Mouse (Mus musculus): Measurements from ENCODE around the gene Gm20431. TPM values are rescaled to one million over a fixed set of nuclear protein-coding genes. Genes with fewer than 3 reads are reported as not detected.

The Gm20431 gene
- 2.4 and 3.6 TPM in 2 replicates for polyA plus RNA-seq (2016; fragmentation: Nextera tagmentation; extraction: Ambion mirVana)

DNA sequence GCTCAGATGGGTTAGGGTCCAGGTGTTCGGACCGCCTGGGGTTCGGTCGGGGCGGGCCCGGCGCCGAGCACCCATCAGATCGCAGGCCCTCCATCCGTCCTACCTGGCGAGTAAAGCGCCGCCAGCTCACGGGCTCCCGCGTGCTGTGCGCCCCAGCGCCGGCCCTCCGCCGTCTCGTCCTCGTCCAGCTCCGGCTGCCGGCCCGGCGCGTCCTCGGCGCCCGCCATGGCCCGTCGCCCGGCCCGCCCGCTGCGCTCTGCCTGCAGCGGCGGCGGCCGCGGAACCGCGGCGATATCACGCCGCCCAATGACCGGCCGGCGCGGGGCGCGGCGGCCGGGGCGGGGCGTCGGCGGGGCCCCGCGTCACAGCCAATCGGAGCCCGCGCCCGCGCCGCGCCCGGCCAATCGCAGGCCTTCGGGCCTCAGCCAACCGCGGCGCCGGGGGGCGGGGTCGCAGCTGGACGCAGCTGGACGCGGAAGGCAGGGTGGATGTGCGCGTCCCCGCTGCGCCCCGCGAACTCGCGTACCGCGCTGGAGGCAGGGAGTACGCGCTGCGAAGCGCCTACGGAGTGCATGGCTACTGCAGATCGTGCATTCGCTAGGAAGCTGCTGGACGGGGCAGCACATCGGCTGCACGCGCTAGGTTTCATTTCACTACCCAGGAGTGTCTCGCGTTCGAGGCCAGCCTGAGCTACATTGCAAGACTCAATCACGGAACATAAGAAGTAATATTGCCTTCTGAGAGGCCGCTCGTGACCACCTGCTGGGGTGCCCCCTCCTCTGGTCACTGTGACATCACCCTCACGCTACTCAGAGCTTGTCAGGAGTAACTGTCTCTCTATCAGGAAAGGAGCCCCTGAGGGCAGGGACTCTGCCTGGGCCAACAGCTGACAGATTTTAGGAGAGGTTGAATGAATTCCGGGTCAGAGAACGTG, at the start of gene Gm20431:
Gene Gm20431, minus strand, starts transcription at position 227 of the 934 bp plus-strand sequence.
- Histone ChIP-seq H3K27me3 (ENCODE audit: low read depth, poor library complexity, severe bottlenecking) (peaks cover 17% of the 10 kb centered on the region), H3K9me3 (replicated peaks) (no peaks in the 10 kb centered on the region), H3K4me1 (peaks cover 40% of the 10 kb centered on the region), H3K27ac (replicated peaks) (peak within 1 kb of the TSS; percentile 90), H3K36me3 (peaks cover 8% of the 10 kb centered on the region), H3K4me3 (peak within 1 kb of the TSS; percentile 85)
- peak; percentile 91 for DNase-seq (ENCODE audit: low spot score)
- 2% methylated on average over 110 of the region's 110 CpGs for WGBS

GRCm38 (mm10) chr2:167710574-167710973, 49.3 kb upstream of the Gm20431 start:
- Histone ChIP-seq H3K36me3 (no peaks in the 10 kb centered on the region), H3K9me3 (replicated peaks) (no peaks in the 10 kb centered on the region), H3K4me1 (peaks cover 8% of the 10 kb centered on the region), H3K27ac (replicated peaks) (no peak overlapping the region), H3K27me3 (ENCODE audit: low read depth, poor library complexity, severe bottlenecking) (0 out of 2 replicates have a peak, but pooled peaks cover 3% of the 10 kb centered on the region), H3K4me3 (no peak overlapping the region)
- no peak for DNase-seq (ENCODE audit: low spot score)
- 69% methylated on average over 6 of the region's 6 CpGs for WGBS

DNA sequence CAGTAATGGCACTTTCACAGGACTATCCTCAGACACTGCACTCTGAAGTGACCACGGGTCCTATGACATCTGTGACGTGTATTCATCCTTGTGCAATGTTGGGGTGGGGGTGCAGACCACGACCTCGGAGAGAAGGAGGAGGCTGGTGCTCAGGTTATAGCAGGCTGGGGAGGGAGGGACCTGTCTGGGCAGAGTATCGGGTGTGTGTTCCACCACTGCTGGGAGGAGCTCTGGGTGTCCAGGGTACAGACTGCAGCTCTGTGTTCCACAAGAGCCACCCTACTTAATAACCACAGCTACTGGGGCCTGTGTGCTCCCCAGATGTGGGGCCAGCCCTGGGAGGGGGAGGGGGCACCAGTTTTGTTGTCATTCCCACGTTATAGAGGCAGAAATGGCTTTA, 48.7 kb upstream of the Gm20431 start:
- Histone ChIP-seq H3K4me3 (no peak overlapping the region), H3K9me3 (replicated peaks) (no peaks in the 10 kb centered on the region), H3K4me1 (peaks cover 8% of the 10 kb centered on the region), H3K36me3 (no peaks in the 10 kb centered on the region), H3K27me3 (ENCODE audit: low read depth, poor library complexity, severe bottlenecking) (0 out of 2 replicates have a peak, but pooled peaks cover 3% of the 10 kb centered on the region), H3K27ac (replicated peaks) (no peak overlapping the region)
- no peak for DNase-seq (ENCODE audit: low spot score)
- WGBS = 71% methylated on average over 6 of the region's 6 CpGs

- no peaks in the 10 kb centered on the region for H3K36me3 ChIP-seq
- H3K9me3 ChIP-seq (replicated peaks) = no peaks in the 10 kb centered on the region
- WGBS = 68% methylated on average over 15 of the region's 15 CpGs
- H3K4me1 ChIP-seq = peaks cover 8% of the 10 kb centered on the region
- no peak overlapping the region for H3K4me3 ChIP-seq
- no peak for DNase-seq (ENCODE audit: low spot score)
- 0 out of 2 replicates have a peak, but pooled peaks cover 3% of the 10 kb centered on the region for H3K27me3 ChIP-seq (ENCODE audit: low read depth, poor library complexity, severe bottlenecking)
- no peak overlapping the region for H3K27ac ChIP-seq (replicated peaks)
Observed at GRCm38 (mm10) chr2:167708373-167708772, 47.1 kb upstream of the Gm20431 start.

DNA sequence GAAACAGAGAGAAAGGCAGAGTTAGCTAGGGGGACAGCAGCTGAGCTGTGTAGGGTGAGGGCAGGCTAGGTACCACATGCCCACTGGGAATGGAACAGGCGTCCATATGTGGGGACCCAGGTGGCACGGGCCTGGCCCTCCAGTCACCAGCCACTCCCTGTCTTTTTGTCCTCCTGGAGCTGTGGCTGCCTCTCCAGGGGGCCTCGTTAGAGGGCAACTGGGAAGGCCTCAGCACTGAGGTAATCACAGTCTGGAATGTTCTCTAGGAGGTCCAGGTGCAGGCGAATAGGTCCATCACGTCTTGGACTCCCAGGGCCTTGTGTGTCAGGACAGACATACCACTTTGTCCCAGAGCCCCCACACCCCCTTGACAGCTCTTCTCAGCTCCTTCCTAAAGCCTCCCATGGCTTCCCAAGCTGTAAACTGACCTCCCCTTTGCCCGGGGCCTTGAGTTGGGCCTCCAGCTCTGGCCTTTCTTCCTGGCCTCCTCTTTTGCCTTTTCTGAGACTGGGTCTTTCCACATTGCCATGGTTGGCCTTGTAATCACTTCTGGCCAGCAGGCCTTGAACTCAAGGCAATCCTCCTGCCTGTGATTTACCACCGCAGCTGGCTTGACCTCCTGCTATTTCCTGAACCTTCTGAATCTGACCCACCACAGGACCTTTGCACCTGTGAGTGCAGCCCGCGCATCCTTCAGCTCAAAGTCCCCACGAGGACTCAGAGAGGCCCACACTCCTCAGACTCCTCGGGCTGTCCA, 45.1 kb upstream of the Gm20431 start:
- Histone ChIP-seq H3K27me3 (ENCODE audit: low read depth, poor library complexity, severe bottlenecking) (0 out of 2 replicates have a peak, but pooled peaks cover 3% of the 10 kb centered on the region), H3K36me3 (no peaks in the 10 kb centered on the region), H3K4me1 (peaks cover 15% of the 10 kb centered on the region), H3K4me3 (no peak overlapping the region), H3K27ac (replicated peaks) (peak overlapping the region; percentile 33; the same call in 1 of the 2 replicates), H3K9me3 (replicated peaks) (no peaks in the 10 kb centered on the region)
- DNase-seq (ENCODE audit: low spot score) = no peak
- WGBS = 85% methylated on average over 11 of the region's 11 CpGs

GRCm38 (mm10) chr2:167704409-167704808, 43.1 kb upstream of the Gm20431 start:
- peaks cover 3% of the 10 kb centered on the region; the same call in 1 of the 2 replicates for H3K27me3 ChIP-seq (ENCODE audit: low read depth, poor library complexity, severe bottlenecking)
- 92% methylated on average over 4 of the region's 4 CpGs for WGBS

DNA sequence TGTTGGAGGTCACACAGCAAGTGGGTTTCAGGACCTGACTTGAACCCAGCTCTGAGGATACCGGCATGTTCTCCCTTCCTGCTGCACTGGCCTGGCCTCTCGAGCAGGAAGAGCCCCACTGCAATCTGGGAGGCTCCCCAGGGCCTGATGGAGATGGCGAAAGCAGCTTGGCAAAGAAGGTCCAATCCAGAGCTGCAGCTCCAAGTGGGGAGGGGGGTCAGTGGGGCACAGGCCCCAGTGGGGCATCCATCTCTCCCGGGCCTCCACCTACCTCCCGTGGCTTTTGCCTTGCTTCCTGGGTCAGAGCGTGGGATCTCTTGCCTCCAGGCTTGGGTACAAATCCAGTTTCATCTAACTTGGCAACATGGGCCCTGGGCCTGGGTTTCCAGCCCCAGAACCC, 40.8 kb upstream of the Gm20431 start:
- Histone ChIP-seq H3K9me3 (replicated peaks) (no peaks in the 10 kb centered on the region), H3K4me1 (peaks cover 6% of the 10 kb centered on the region; the same call in 1 of the 2 replicates), H3K36me3 (no peaks in the 10 kb centered on the region), H3K4me3 (no peak overlapping the region), H3K27me3 (ENCODE audit: low read depth, poor library complexity, severe bottlenecking) (peaks cover 3% of the 10 kb centered on the region; the same call in 1 of the 2 replicates), H3K27ac (replicated peaks) (no peak overlapping the region)
- WGBS = 84% methylated on average over 6 of the region's 6 CpGs
- no peak for DNase-seq (ENCODE audit: low spot score)

More at GRCm38 (mm10) chr2:167704409-167704808, 43.1 kb upstream of the Gm20431 start:
- Histone ChIP-seq H3K9me3 (replicated peaks) (no peaks in the 10 kb centered on the region), H3K4me1 (peaks cover 11% of the 10 kb centered on the region), H3K27ac (replicated peaks) (no peak overlapping the region), H3K4me3 (no peak overlapping the region), H3K36me3 (no peaks in the 10 kb centered on the region)
- DNase-seq (ENCODE audit: low spot score) = no peak

GRCm38 (mm10) chr2:167701472-167701871, 40.2 kb upstream of the Gm20431 start:
- 72% methylated on average over 5 of the region's 5 CpGs for WGBS
- Histone ChIP-seq H3K36me3 (no peaks in the 10 kb centered on the region), H3K27ac (replicated peaks) (no peak overlapping the region; the same call in 1 of the 2 replicates), H3K4me3 (no peak overlapping the region), H3K9me3 (replicated peaks) (no peaks in the 10 kb centered on the region), H3K27me3 (ENCODE audit: low read depth, poor library complexity, severe bottlenecking) (peaks cover under 1% of the 10 kb centered on the region; the same call in 1 of the 2 replicates), H3K4me1 (peaks cover 6% of the 10 kb centered on the region; the same call in 1 of the 2 replicates)
- DNase-seq (ENCODE audit: low spot score) = no peak

DNA sequence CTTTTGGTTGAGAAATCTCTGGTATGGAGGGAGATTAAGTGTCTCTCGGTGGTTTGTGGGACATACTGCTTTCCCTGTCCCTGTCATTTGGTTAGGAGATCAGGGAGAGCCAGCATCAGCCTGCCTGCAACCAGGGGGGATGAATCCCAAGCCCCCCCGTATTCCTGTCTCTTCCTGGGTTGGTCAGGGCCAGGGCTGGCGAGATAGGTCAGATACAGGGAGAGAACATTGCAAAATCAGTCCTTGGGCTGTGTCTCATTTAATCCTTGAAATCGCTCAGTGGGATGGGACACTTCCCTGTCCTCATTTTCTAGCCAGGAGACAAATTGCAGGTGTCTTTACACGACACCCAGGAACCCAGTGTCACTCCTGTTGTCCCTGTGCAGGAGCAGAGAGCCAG, 38.7 kb upstream of the Gm20431 start:
- H3K27ac ChIP-seq (replicated peaks) = no peak overlapping the region
- peaks cover 5% of the 10 kb centered on the region for H3K9me3 ChIP-seq (replicated peaks)
- H3K4me3 ChIP-seq = no peak overlapping the region
- H3K4me1 ChIP-seq = peaks cover 6% of the 10 kb centered on the region; the same call in 1 of the 2 replicates
- H3K36me3 ChIP-seq = no peaks in the 10 kb centered on the region
- H3K27me3 ChIP-seq (ENCODE audit: low read depth, poor library complexity, severe bottlenecking) = no peaks in the 10 kb centered on the region; the same call in 1 of the 2 replicates
- WGBS = 84% methylated on average over 5 of the region's 5 CpGs
- DNase-seq (ENCODE audit: low spot score) = no peak

DNA sequence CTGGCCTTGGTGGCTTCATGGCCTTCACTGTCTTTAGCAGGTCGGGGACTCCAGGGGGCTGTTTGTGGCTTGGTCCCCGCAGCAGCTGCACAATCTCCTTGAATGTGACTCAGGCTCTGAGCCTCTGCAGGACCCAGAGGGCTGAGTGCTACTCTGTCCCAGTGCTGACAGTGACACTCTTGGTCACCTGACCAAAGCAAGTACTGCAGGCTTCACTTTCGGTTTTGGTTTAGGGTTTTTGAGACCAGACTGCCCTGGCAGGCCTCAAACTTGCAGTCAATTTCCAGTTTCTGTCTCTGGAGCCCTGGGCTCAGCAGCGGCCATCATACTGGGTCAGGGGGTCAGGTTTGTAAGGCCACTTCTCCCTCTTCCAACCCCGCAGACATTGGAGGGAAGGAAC, 36.6 kb upstream of the Gm20431 start:
- H3K4me1 ChIP-seq = peaks cover 6% of the 10 kb centered on the region; the same call in 1 of the 2 replicates
- peaks cover 3% of the 10 kb centered on the region; the same call in 1 of the 2 replicates for H3K27me3 ChIP-seq (ENCODE audit: low read depth, poor library complexity, severe bottlenecking)
- 65% methylated on average over 5 of the region's 5 CpGs for WGBS
- H3K9me3 ChIP-seq (replicated peaks) = peaks cover 6% of the 10 kb centered on the region
- H3K4me3 ChIP-seq = no peak overlapping the region
- H3K27ac ChIP-seq (replicated peaks) = no peak overlapping the region
- DNase-seq (ENCODE audit: low spot score) = no peak
- H3K36me3 ChIP-seq = no peaks in the 10 kb centered on the region

- Histone ChIP-seq H3K27me3 (ENCODE audit: low read depth, poor library complexity, severe bottlenecking) (peaks cover 20% of the 10 kb centered on the region), H3K4me1 (no peaks in the 10 kb centered on the region), H3K9me3 (replicated peaks) (peaks cover 6% of the 10 kb centered on the region), H3K27ac (replicated peaks) (peak overlapping the region; percentile 28; the same call in 1 of the 2 replicates), H3K36me3 (no peaks in the 10 kb centered on the region), H3K4me3 (no peak overlapping the region)
- no peak for DNase-seq (ENCODE audit: low spot score)
- 89% methylated on average over 7 of the region's 7 CpGs for WGBS
Observed at GRCm38 (mm10) chr2:167696143-167696542, 34.8 kb upstream of the Gm20431 start.

GRCm38 (mm10) chr2:167695491-167695890, 34.2 kb upstream of the Gm20431 start:
- Histone ChIP-seq H3K27ac (replicated peaks) (0 out of 2 replicates have a peak overlapping the region, but pooled peaks have one; percentile 28), H3K36me3 (no peaks in the 10 kb centered on the region), H3K9me3 (replicated peaks) (peaks cover 6% of the 10 kb centered on the region), H3K27me3 (ENCODE audit: low read depth, poor library complexity, severe bottlenecking) (peaks cover 26% of the 10 kb centered on the region), H3K4me1 (0 out of 2 replicates have a peak, but pooled peaks cover under 1% of the 10 kb centered on the region), H3K4me3 (no peak overlapping the region)
- no peak for DNase-seq (ENCODE audit: low spot score)
- 78% methylated on average over 14 of the region's 14 CpGs for WGBS
